Mouse (Mus musculus): ENCODE measurements around the gene Rps21.

- TF ChIP-seq POLR2A (IDR thresholded peaks at IDR 0.05; ENCODE audit: extremely low read depth, insufficient read depth, low read length) (no peak), CTCF (IDR thresholded peaks at IDR 0.05; ENCODE audit: extremely low read depth, insufficient read depth, low read length) (no peak)
These were observed 43.1 kb downstream of the Rps21 start for GRCm38 (mm10) chr2:180300252-180300651.
